Mouse (Mus musculus) cerebellum, postnatal 4 days (tissue): ENCODE measurements around the gene Gipc1.

Experiments
- DNase-seq, 2 experiments: peaks; one replicate each; pipeline ENCODE4 v3.0.0; 2022; ENCODE audit warnings: low spot score in 2 of 2, mixed read lengths in 1 of 2

Gipc1 gene

GRCm38 (mm10) chr8:83648031-83648430 lies 4.4 kb upstream of the Gipc1 start:
- no peak for DNase-seq

GRCm38 (mm10) chr8:83649699-83650098 lies 2.8 kb upstream of the Gipc1 start:
- no peak for DNase-seq

- no peak for DNase-seq
Measured at GRCm38 (mm10) chr8:83652744-83653661, 526 bp downstream of the Gipc1 start.

GRCm38 (mm10) chr8:83653662-83654017 lies 1.2 kb downstream of the Gipc1 start:
- no peak for DNase-seq

GRCm38 (mm10) chr8:83654725-83655124 lies 2.2 kb downstream of the Gipc1 start:
- DNase-seq = no peak

GRCm38 (mm10) chr8:83656043-83656442 lies 3.6 kb downstream of the Gipc1 start:
- no peak for DNase-seq

GRCm38 (mm10) chr8:83656484-83657246 lies 4.2 kb downstream of the Gipc1 start:
- no peak for DNase-seq

- DNase-seq = no peak
Measured at GRCm38 (mm10) chr8:83660545-83660944, 8.1 kb downstream of the Gipc1 start.

GRCm38 (mm10) chr8:83660995-83661680 lies 8.7 kb downstream of the Gipc1 start:
- no peak for DNase-seq

GRCm38 (mm10) chr8:83662421-83662826 lies 9.9 kb downstream of the Gipc1 start:
- DNase-seq = peak; percentile 82 to 86

- no peak for DNase-seq
Measured at GRCm38 (mm10) chr8:83664096-83664495, 11.6 kb downstream of the Gipc1 start.

GRCm38 (mm10) chr8:83664931-83665625 lies 12.6 kb downstream of the Gipc1 start:
- no peak for DNase-seq

GRCm38 (mm10) chr8:83665969-83666865 lies 13.7 kb downstream of the Gipc1 start, which contains the start of gene Ptger1:
Gene Ptger1 (plus strand): TSS chr8:83666678.
- DNase-seq = peak in 1 of 2 experiments; percentile 18

GRCm38 (mm10) chr8:83666866-83667234 lies 14.4 kb downstream of the Gipc1 start:
- DNase-seq = no peak

- peak in 1 of 2 experiments; percentile 20 for DNase-seq
Measured at GRCm38 (mm10) chr8:83667526-83667925, 15.0 kb downstream of the Gipc1 start.

GRCm38 (mm10) chr8:83668010-83668916 lies 15.8 kb downstream of the Gipc1 start:
- DNase-seq = peak; percentile 57 to 80

- DNase-seq = no peak
Measured at GRCm38 (mm10) chr8:83669013-83669412, 16.5 kb downstream of the Gipc1 start.

GRCm38 (mm10) chr8:83672936-83673335 lies 20.5 kb downstream of the Gipc1 start:
- DNase-seq = no peak

- no peak for DNase-seq
Measured at GRCm38 (mm10) chr8:83674497-83674896, 22.0 kb downstream of the Gipc1 start.
